Mouse (Mus musculus) forebrain, postnatal 0 days (tissue): ENCODE data around the gene Lpp. TPM values are rescaled to one million over a fixed set of nuclear protein-coding genes. Genes with fewer than 3 reads are reported as not detected.
A peak's percentile ranks its signal among the peaks of the same experiment; 100 is the strongest.

Experiments
- ATAC-seq: fragments of 200-750 bp; cut with Nextera tagmentation; 2 replicates; pipeline ENCODE4 v1.8.0; 2017; ENCODE audit warnings: mild to moderate bottlenecking, moderate library complexity
- DNase-seq: peaks from one replicate; pipeline ENCODE4 v3.0.0-alpha.2; 2015
- H3K27ac ChIP-seq: fragments of 300-500 bp; sonication (generic); 2 replicates; pipeline ENCODE4 v1.5.1; 2014; ENCODE audit warnings: low read depth, mild to moderate bottlenecking, antibody characterized with exemption, low read length, moderate library complexity, mixed read lengths
- H3K27me3 ChIP-seq: fragments of 300-500 bp; sonication (generic); 2 replicates; pipeline ENCODE4 v1.6.1; 2014; ENCODE audit warnings: mild to moderate bottlenecking, low read length, mixed read lengths; ENCODE audit not compliant: insufficient read depth
- H3K36me3 ChIP-seq: fragments of 300-500 bp; sonication (generic); 2 replicates; pipeline ENCODE4 v1.6.1; 2014; ENCODE audit warnings: mild to moderate bottlenecking, moderate library complexity; ENCODE audit not compliant: insufficient read depth
- H3K4me1 ChIP-seq: fragments of 300-500 bp; sonication (generic); 2 replicates; pipeline ENCODE4 v1.6.1; 2014; ENCODE audit warnings: antibody characterized with exemption; ENCODE audit not compliant: insufficient read depth
- H3K4me2 ChIP-seq: fragments of 300-500 bp; sonication (generic); 2 replicates; pipeline ENCODE4 v1.6.1; 2014; ENCODE audit warnings: low read depth, mild to moderate bottlenecking, moderate library complexity
- H3K4me3 ChIP-seq: fragments of 300-500 bp; sonication (generic); 2 replicates; pipeline ENCODE4 v1.5.1; 2014; ENCODE audit warnings: low read depth, low read length, mixed read lengths
- H3K9ac ChIP-seq: fragments of 300-500 bp; sonication (generic); 2 replicates; pipeline ENCODE4 v1.6.1; 2014; ENCODE audit warnings: mild to moderate bottlenecking
- H3K9me3 ChIP-seq: fragments of 300-500 bp; sonication (generic); 2 replicates; pipeline ENCODE4 v1.6.1; 2016; ENCODE audit warnings: low read length
- CTCF ChIP-seq: sonication (generic); IDR thresholded peaks from 2 replicates; pipeline ENCODE4 v1.5.1; 2016; ENCODE audit warnings: antibody characterized with exemption, control low read depth, low read depth
- WGBS: fragments of 180-500 bp; shearing (Covaris S2); extraction: QIAGEN DNeasy Blood & Tissue Kit; methylation state at CpG from one replicate; pipeline ENCODE4 v1.1.7; 2014; 5-methylcytosine and 5-hydroxymethylcytosine counted together
- polyA plus RNA-seq: library from polyadenylated mRNA; unstranded; fragments of >200 nt; fragmentation: Nextera tagmentation; extraction: Ambion mirVana; gene quantifications from 2 replicates; pipeline ENCODE4 v1.2.1, GENCODE M21; 2015
- total RNA-seq: library from RNA; depleted of rRNA; stranded (reverse); fragments of >200 nt; gene quantifications from 2 replicates; pipeline ENCODE4 v1.2.3, GENCODE M21; 2014

Lpp gene
- total and polyA plus RNA-seq, 2 experiments from 2014 or later: 6.2 to 9.4 TPM

DNA sequence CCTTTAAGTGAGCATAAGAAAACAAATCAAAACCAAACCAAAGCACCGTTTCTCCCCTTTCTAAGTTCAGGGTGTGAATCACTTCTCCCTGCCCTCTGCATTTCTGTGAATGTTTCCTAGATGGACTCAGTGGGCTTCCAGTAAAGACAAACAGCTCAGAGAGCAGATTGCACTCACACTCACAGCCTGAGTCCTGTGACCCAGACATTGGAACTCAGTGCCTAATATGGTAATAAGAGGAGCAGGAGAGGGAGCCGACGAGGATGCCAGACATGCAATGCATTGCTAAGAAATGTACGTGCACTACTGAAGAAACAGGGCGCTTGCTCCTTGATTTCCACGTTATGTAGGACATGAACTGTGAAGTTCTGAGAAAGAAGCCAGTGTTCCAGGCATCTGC, 101.2 kb downstream of the Lpp start:
- no peak overlapping the region for H3K4me2 ChIP-seq
- H3K36me3 ChIP-seq: no peaks in the 10 kb centered on the region
- H3K4me1 ChIP-seq: no peaks in the 10 kb centered on the region
- TF ChIP-seq CTCF: no peak
- no peaks in the 10 kb centered on the region for H3K9me3 ChIP-seq
- H3K27ac ChIP-seq: no peak overlapping the region
- DNase-seq (no peak), ATAC-seq (no peak)
- no peak overlapping the region for H3K4me3 ChIP-seq
- no peak overlapping the region for H3K9ac ChIP-seq
- WGBS: 47% methylated on average over 6 of the region's 6 CpGs
- no peaks in the 10 kb centered on the region for H3K27me3 ChIP-seq

DNA sequence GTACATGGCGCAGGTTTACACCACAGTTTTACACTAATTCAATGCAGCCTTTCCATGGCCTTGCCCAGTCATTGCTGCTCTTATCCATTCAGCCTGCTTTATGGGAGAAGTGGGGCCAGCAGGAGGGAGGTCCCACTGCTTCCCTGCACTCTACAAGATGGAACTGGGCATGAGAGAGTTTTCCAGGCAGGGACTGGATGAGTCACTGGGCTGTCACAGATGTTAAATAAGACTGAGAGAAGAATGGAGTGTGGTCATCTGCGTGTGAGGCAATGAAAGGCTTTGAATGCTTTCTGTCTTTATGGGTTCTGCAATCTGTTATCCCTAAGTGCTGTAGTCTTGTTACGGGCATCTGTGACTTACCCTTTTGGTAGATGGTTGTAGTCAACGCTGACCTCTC, 102.2 kb downstream of the Lpp start:
- no peaks in the 10 kb centered on the region for H3K9me3 ChIP-seq
- no peak for TF ChIP-seq CTCF
- no peak overlapping the region for H3K27ac ChIP-seq
- no peak overlapping the region for H3K4me2 ChIP-seq
- no peak for ATAC-seq
- no peaks in the 10 kb centered on the region for H3K36me3 ChIP-seq
- H3K27me3 ChIP-seq: no peaks in the 10 kb centered on the region
- no peak for DNase-seq
- 89% methylated on average over 4 of the region's 4 CpGs for WGBS
- no peak overlapping the region for H3K9ac ChIP-seq
- no peaks in the 10 kb centered on the region for H3K4me1 ChIP-seq
- H3K4me3 ChIP-seq: no peak overlapping the region

DNA sequence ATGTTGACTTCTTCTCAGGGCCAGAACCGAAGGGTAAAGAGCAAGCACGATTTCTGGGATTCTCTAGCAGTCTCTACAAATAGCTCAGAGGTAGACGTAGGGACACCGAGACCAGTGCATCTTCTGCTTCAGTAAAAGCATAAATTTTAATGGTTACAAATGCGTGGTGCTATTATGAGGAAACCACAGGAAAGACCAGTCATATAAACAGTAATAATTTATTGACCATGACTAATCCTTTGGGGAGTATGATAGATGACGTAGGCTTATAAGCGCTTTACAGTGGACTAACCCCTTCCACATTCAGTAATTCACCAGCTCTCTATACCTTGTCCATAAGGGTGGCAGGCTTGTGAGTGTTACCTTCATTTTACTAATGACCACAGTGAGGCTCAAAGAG, 103.3 kb downstream of the Lpp start:
- TF ChIP-seq CTCF: no peak
- H3K36me3 ChIP-seq: no peaks in the 10 kb centered on the region
- DNase-seq (no peak), ATAC-seq (no peak)
- no peaks in the 10 kb centered on the region for H3K4me1 ChIP-seq
- H3K4me2 ChIP-seq: no peak overlapping the region
- 96% methylated on average over 7 of the region's 7 CpGs for WGBS
- H3K4me3 ChIP-seq: no peak overlapping the region
- H3K9ac ChIP-seq: no peak overlapping the region
- no peak overlapping the region for H3K27ac ChIP-seq
- H3K27me3 ChIP-seq: no peaks in the 10 kb centered on the region
- H3K9me3 ChIP-seq: no peaks in the 10 kb centered on the region

DNA sequence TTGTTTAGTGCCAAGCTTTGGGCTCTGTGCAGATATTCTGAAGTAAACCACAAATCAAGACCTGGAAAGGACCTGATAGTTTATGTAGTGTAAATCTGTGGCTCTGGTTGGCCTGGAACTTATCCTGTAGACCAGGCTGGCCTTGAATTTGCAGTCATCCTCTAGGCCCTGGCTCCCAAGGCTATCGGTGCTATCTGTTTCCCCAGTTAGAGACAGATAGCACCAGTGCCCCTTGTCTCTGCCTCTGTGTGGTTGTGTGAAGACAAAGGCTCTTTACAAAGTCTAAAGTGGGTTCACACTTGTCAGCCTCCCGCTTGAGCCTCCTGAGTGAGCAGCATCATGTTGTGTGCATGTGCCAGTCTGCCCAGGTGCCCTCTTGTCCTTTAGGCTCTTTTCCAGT, 104.1 kb downstream of the Lpp start:
- Histone ChIP-seq H3K27me3 (no peaks in the 10 kb centered on the region), H3K4me3 (no peak overlapping the region), H3K27ac (no peak overlapping the region), H3K9me3 (no peaks in the 10 kb centered on the region), H3K9ac (no peak overlapping the region), H3K36me3 (no peaks in the 10 kb centered on the region), H3K4me2 (no peak overlapping the region), H3K4me1 (no peaks in the 10 kb centered on the region)
- DNase-seq: no peak
- ATAC-seq: no peak
- WGBS: 79% methylated on average over 2 of the region's 2 CpGs
- TF ChIP-seq CTCF: no peak

DNA sequence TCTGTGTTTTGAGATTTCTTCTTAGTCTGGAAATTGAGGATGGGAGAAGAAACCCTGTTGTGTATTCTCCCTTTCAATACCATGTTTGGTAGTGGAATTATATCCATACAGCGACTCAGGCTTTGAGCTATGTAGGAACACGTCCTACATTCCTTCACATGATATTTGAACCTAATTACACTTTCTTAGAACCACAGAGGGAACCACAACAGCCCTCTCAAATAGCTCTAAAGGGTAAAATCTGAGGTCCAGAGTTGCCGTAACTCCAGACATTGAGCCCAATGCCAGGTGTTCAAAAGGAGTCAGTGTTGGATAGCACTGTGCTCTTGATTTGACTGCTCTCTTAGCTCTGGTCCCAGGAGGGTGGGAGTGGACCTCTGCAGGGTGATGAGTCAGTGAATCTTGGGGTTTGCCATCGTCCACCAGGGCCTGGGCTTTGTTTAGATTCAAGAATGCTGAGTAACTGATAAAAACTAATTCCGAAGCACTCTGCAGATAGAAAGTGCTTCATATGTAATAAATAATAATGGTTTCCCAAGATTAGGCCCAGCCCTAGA, 104.9 kb downstream of the Lpp start:
- Histone ChIP-seq H3K4me1 (no peaks in the 10 kb centered on the region), H3K36me3 (no peaks in the 10 kb centered on the region), H3K4me3 (no peak overlapping the region), H3K9ac (no peak overlapping the region), H3K27me3 (no peaks in the 10 kb centered on the region), H3K27ac (no peak overlapping the region), H3K4me2 (no peak overlapping the region), H3K9me3 (no peaks in the 10 kb centered on the region)
- no peak for TF ChIP-seq CTCF
- DNase-seq (no peak), ATAC-seq (no peak)
- 89% methylated on average over 5 of the region's 5 CpGs for WGBS

DNA sequence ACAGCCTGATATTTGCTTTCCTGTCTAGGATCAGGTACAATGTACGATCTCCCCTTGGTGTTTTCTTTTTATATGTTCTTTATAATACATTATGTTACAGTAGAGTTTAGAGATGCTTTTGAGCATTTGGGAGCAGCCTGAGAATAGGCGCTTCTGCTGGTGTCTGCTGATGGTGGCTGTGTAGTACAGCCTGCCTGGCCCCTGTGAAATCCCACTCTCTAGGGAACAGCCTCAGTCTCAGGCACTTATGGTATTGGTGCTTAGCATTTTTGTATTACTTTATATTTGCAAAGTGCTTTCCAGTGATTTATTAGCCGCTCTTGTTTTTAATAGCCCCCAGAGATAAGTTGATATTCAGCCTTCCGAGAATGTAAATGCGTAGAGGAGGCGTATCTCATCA, 107.9 kb downstream of the Lpp start:
- Histone ChIP-seq H3K9me3 (no peaks in the 10 kb centered on the region), H3K27me3 (no peaks in the 10 kb centered on the region), H3K4me2 (no peak overlapping the region), H3K4me1 (no peaks in the 10 kb centered on the region), H3K4me3 (no peak overlapping the region), H3K27ac (no peak overlapping the region), H3K36me3 (no peaks in the 10 kb centered on the region), H3K9ac (no peak overlapping the region)
- TF ChIP-seq CTCF: no peak
- 90% methylated on average over 6 of the region's 6 CpGs for WGBS
- no peak for ATAC-seq
- DNase-seq: no peak

DNA sequence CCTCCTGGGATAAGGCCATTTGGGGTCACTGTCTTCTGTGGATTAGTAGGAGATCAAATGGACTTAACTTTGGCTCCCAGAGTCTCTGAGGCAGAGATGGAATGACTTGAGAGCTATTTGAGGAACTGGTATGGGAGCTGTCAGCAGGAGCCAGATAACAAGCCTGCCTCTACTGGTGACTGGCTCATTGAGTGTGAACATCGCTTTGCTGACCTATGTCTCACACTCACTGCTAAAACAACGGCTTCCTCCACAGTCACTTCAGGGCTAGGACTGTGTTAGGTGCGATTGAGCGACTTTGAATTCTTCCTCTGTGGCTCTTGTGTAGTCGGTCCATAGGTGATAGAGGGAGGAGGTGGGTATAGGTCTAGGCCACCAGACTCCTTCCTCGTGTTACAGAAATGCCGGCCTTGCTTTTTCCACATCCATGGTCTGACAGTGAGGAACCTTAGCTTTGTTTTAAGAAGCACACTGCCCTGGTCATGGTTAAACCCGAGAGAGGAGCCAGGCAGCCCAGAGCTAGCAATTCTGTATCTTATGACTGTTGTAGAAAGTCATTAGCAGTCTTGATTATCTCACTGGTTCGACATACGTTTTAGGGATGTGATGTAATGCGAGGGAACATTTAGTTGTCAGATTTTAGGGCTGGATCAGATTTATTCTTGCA, 108.5 kb downstream of the Lpp start:
- peak overlapping the region; percentile 16; the same call in 1 of the 2 replicates for H3K27ac ChIP-seq
- H3K4me3 ChIP-seq: no peak overlapping the region
- H3K9me3 ChIP-seq: no peaks in the 10 kb centered on the region
- H3K4me1 ChIP-seq: no peaks in the 10 kb centered on the region
- ATAC-seq: peak; percentile 75
- no peak for TF ChIP-seq CTCF
- DNase-seq: peak; percentile 36
- WGBS: 76% methylated on average over 11 of the region's 11 CpGs
- no peaks in the 10 kb centered on the region for H3K36me3 ChIP-seq
- no peak overlapping the region for H3K4me2 ChIP-seq
- no peaks in the 10 kb centered on the region for H3K27me3 ChIP-seq
- no peak overlapping the region for H3K9ac ChIP-seq
